Mouse (Mus musculus) hindbrain, embryonic 11.5 days (tissue): ENCODE measurements around the gene Pigl. TPM values are rescaled to one million over a fixed set of nuclear protein-coding genes. Genes with fewer than 3 reads are reported as not detected.
A peak's percentile ranks its signal among the peaks of the same experiment; 100 is the strongest.
"Not testable (repeated sequence)": the region's sequence is repeated elsewhere in the genome, so short reads cannot be mapped to it uniquely, and the experiment has no call there.

Experiments
- ATAC-seq: fragments of 200-750 bp; cut with Nextera tagmentation; 2 replicates; pipeline ENCODE4 v1.8.0; 2017; ENCODE audit warnings: mild to moderate bottlenecking, moderate TSS enrichment, moderate library complexity; ENCODE audit not compliant: low FRiP score
- DNase-seq: peaks from one replicate; pipeline ENCODE4 v3.0.0-alpha.2; 2015; ENCODE audit warnings: low spot score
- H3K27ac ChIP-seq: fragments of 300-500 bp; sonication (generic); 2 replicates; pipeline ENCODE4 v1.5.1; 2014; ENCODE audit warnings: mild to moderate bottlenecking, low read depth, low read length
- H3K27me3 ChIP-seq: fragments of 300-500 bp; sonication (generic); 2 replicates; pipeline ENCODE4 v1.6.1; 2014; ENCODE audit warnings: mild to moderate bottlenecking, low read length, moderate library complexity, mixed read lengths; ENCODE audit not compliant: control insufficient read depth, insufficient read depth
- H3K36me3 ChIP-seq: fragments of 300-500 bp; sonication (generic); 2 replicates; pipeline ENCODE4 v1.6.1; 2014; ENCODE audit warnings: mild to moderate bottlenecking, low read length, moderate library complexity, mixed read lengths; ENCODE audit not compliant: control insufficient read depth, insufficient read depth
- H3K4me1 ChIP-seq: fragments of 300-500 bp; sonication (generic); replicated peaks from 2 replicates; pipeline ENCODE4 v1.6.1; 2014; ENCODE audit warnings: low read length, mixed read lengths; ENCODE audit not compliant: control insufficient read depth, insufficient read depth
- H3K4me2 ChIP-seq: fragments of 300-500 bp; sonication (generic); replicated peaks from 2 replicates; pipeline ENCODE4 v1.6.1; 2014; ENCODE audit warnings: mild to moderate bottlenecking, low read depth, low read length
- H3K4me3 ChIP-seq: fragments of 300-500 bp; sonication (generic); 2 replicates; pipeline ENCODE4 v1.5.1; 2014; ENCODE audit warnings: low read depth, low read length
- H3K9ac ChIP-seq: fragments of 300-500 bp; sonication (generic); 2 replicates; pipeline ENCODE4 v1.6.1; 2014; ENCODE audit warnings: low read depth, low read length
- H3K9me3 ChIP-seq: fragments of 300-500 bp; sonication (generic); 2 replicates; pipeline ENCODE4 v1.6.1; 2016; ENCODE audit warnings: low read length; ENCODE audit not compliant: control insufficient read depth
- WGBS: fragments of 180-500 bp; shearing (Covaris S2); extraction: QIAGEN DNeasy Blood & Tissue Kit; methylation state at CpG from one replicate; pipeline ENCODE4 v1.1.7; 2014; 5-methylcytosine and 5-hydroxymethylcytosine counted together
- polyA plus RNA-seq: library from polyadenylated mRNA; unstranded; fragments of >200 nt; fragmentation: Nextera tagmentation; extraction: Ambion mirVana; gene quantifications from 2 replicates; pipeline ENCODE4 v1.2.1, GENCODE M21; 2014

Pigl gene
- polyA plus RNA-seq, 1 experiment from 2014 or later: 13.7 TPM

GRCm38 (mm10) chr11:62445799-62446198 is 12.5 kb upstream of the Pigl start:
- no peaks in the 10 kb centered on the region for H3K4me1 ChIP-seq
- DNase-seq: no peak
- no peak overlapping the region for H3K27ac ChIP-seq
- H3K27me3 ChIP-seq: no peaks in the 10 kb centered on the region
- no peak overlapping the region for H3K4me3 ChIP-seq
- H3K4me2 ChIP-seq: no peak overlapping the region
- no peaks in the 10 kb centered on the region for H3K9me3 ChIP-seq
- WGBS: 94% methylated on average over 3 of the region's 3 CpGs
- no peak overlapping the region for H3K9ac ChIP-seq
- H3K36me3 ChIP-seq: no peaks in the 10 kb centered on the region
- ATAC-seq: no peak

GRCm38 (mm10) chr11:62448971-62449370 is 9.3 kb upstream of the Pigl start:
- no peaks in the 10 kb centered on the region for H3K36me3 ChIP-seq
- DNase-seq: no peak
- no peaks in the 10 kb centered on the region for H3K27me3 ChIP-seq
- no peak overlapping the region for H3K4me2 ChIP-seq
- no peak for ATAC-seq
- H3K9me3 ChIP-seq: no peaks in the 10 kb centered on the region
- H3K4me1 ChIP-seq: no peaks in the 10 kb centered on the region
- no peak overlapping the region for H3K4me3 ChIP-seq
- H3K27ac ChIP-seq: no peak overlapping the region
- H3K9ac ChIP-seq: no peak overlapping the region
- WGBS: 96% methylated on average over 6 of the region's 6 CpGs

GRCm38 (mm10) chr11:62455193-62455592 is 3.1 kb upstream of the Pigl start:
- ATAC-seq: no peak
- DNase-seq: no peak
- H3K4me3 ChIP-seq: no peak overlapping the region
- no peak overlapping the region for H3K9ac ChIP-seq
- H3K4me1 ChIP-seq: no peaks in the 10 kb centered on the region
- H3K27ac ChIP-seq: no peak overlapping the region
- H3K36me3 ChIP-seq: no peaks in the 10 kb centered on the region
- 84% methylated on average over 1 of the region's 1 CpGs for WGBS
- no peaks in the 10 kb centered on the region for H3K9me3 ChIP-seq
- no peaks in the 10 kb centered on the region for H3K27me3 ChIP-seq
- no peak overlapping the region for H3K4me2 ChIP-seq

GRCm38 (mm10) chr11:62456021-62456482 is 2.2 kb upstream of the Pigl start:
- H3K4me1 ChIP-seq: no peaks in the 10 kb centered on the region
- DNase-seq (peak; percentile 31), ATAC-seq (no peak)
- H3K27ac ChIP-seq: peak overlapping the region; percentile 99; the same call in 1 of the 2 replicates
- 7% methylated on average over 3 of the region's 3 CpGs for WGBS
- H3K4me2 ChIP-seq: peak overlapping the region; percentile 80
- H3K9me3 ChIP-seq: no peaks in the 10 kb centered on the region
- H3K36me3 ChIP-seq: no peaks in the 10 kb centered on the region
- H3K4me3 ChIP-seq: peak overlapping the region; percentile 78
- H3K27me3 ChIP-seq: no peaks in the 10 kb centered on the region
- H3K9ac ChIP-seq: peak overlapping the region; percentile 99

GRCm38 (mm10) chr11:62456483-62457172 is 1.6 kb upstream of the Pigl start:
- Histone ChIP-seq H3K9ac (peak overlapping the region; percentile 99), H3K4me1 (no peaks in the 10 kb centered on the region), H3K4me2 (peak overlapping the region; percentile 80), H3K27ac (peak overlapping the region; percentile 99), H3K36me3 (no peaks in the 10 kb centered on the region), H3K9me3 (no peaks in the 10 kb centered on the region), H3K27me3 (no peaks in the 10 kb centered on the region), H3K4me3 (peak overlapping the region; percentile 78)
- 0% methylated on average over 38 of the region's 42 CpGs for WGBS
- ATAC-seq: peak; percentile 85
- DNase-seq: peak; percentile 75

- DNase-seq: peak; percentile 89
- Histone ChIP-seq H3K4me1 (no peaks in the 10 kb centered on the region), H3K9ac (peak overlapping the region; percentile 99), H3K9me3 (no peaks in the 10 kb centered on the region), H3K27ac (peak overlapping the region; percentile 99), H3K27me3 (no peaks in the 10 kb centered on the region), H3K4me3 (peak overlapping the region; percentile 78), H3K36me3 (no peaks in the 10 kb centered on the region), H3K4me2 (peak overlapping the region; percentile 80)
- WGBS: 1% methylated on average over 61 of the region's 73 CpGs
- ATAC-seq: peak; percentile 95
Measured at GRCm38 (mm10) chr11:62457241-62457890, 894 bp upstream of the Pigl start.

GRCm38 (mm10) chr11:62457891-62458270 is 379 bp upstream of the Pigl start:
- peak overlapping the region; percentile 99 for H3K9ac ChIP-seq
- no peaks in the 10 kb centered on the region for H3K9me3 ChIP-seq
- H3K4me2 ChIP-seq: peak overlapping the region; percentile 80
- DNase-seq: no peak
- H3K27me3 ChIP-seq: no peaks in the 10 kb centered on the region
- peak overlapping the region; percentile 78 for H3K4me3 ChIP-seq
- no peaks in the 10 kb centered on the region for H3K4me1 ChIP-seq
- peak overlapping the region; percentile 99; the same call in 1 of the 2 replicates for H3K27ac ChIP-seq
- no peak for ATAC-seq
- WGBS: 1% methylated on average over 18 of the region's 18 CpGs
- no peaks in the 10 kb centered on the region for H3K36me3 ChIP-seq

- H3K27me3 ChIP-seq: no peaks in the 10 kb centered on the region
- H3K36me3 ChIP-seq: no peaks in the 10 kb centered on the region
- 0 out of 2 replicates have a peak overlapping the region, but pooled peaks have one; percentile 99 for H3K27ac ChIP-seq
- DNase-seq (no peak), ATAC-seq (no peak)
- 3% methylated on average over 9 of the region's 9 CpGs for WGBS
- H3K9me3 ChIP-seq: no peaks in the 10 kb centered on the region
- H3K4me2 ChIP-seq: peak overlapping the region; percentile 80
- H3K4me1 ChIP-seq: no peaks in the 10 kb centered on the region
- peak overlapping the region; percentile 99 for H3K9ac ChIP-seq
- H3K4me3 ChIP-seq: peak overlapping the region; percentile 78
Measured at GRCm38 (mm10) chr11:62458780-62459179, 520 bp downstream of the Pigl start.

- H3K9me3 ChIP-seq, H3K4me1 ChIP-seq, H3K4me3 ChIP-seq, H3K27me3 ChIP-seq, H3K9ac ChIP-seq, ATAC-seq, H3K4me2 ChIP-seq, H3K36me3 ChIP-seq, H3K27ac ChIP-seq, DNase-seq: not testable (repeated sequence)
- 80% methylated on average over 1 of the region's 1 CpGs for WGBS
Measured at GRCm38 (mm10) chr11:62462529-62462928, 4.3 kb downstream of the Pigl start.
